Mouse (Mus musculus): ENCODE data around the gene Copz2. TPM values are rescaled to one million over a fixed set of nuclear protein-coding genes. Genes with fewer than 3 reads are reported as not detected.

The Copz2 gene
- polyA plus RNA-seq, 1 experiment from 2014 or later: 16.3 TPM

DNA sequence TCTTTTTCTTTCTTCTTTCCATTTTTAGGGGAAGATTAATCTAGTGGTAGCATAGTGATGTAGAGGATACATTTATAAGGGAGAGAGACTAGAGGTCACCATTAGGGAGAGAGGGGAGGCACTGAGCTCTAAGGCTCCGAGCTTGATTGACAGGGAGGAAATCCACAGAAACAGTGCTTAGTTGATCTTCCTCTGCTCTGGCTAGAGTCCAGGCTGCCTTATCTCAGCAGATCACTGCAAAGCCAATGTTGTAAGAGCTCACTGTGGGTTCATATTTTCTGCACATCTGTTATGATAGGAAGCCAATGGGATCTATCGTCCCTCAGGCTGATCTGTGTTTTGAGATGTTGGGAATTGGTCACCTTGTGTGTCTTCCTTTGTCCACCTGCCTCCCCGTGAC is 29.0 kb downstream of the Copz2 start:
- H3K27me3 ChIP-seq (ENCODE audit: control insufficient read depth, insufficient read depth, low read depth, low read length): no peaks in the 10 kb centered on the region
- no peaks in the 10 kb centered on the region for H3K9me3 ChIP-seq (replicated peaks; ENCODE audit: control insufficient read depth, low read length, poor library complexity, severe bottlenecking)
- no peak for ATAC-seq
- no peak overlapping the region for H3K4me3 ChIP-seq (ENCODE audit: low read depth, low read length)
- H3K27ac ChIP-seq (ENCODE audit: low read length): peak overlapping the region; percentile 97
- H3K4me2 ChIP-seq (ENCODE audit: low read length): no peak overlapping the region
- WGBS: 20% methylated on average over 3 of the region's 3 CpGs
- H3K4me1 ChIP-seq (ENCODE audit: control insufficient read depth, insufficient read depth, low read length): peaks cover 43% of the 10 kb centered on the region
- H3K9ac ChIP-seq (ENCODE audit: low read depth, low read length): no peak overlapping the region
- H3K36me3 ChIP-seq (ENCODE audit: control insufficient read depth, insufficient read depth, low read length): no peaks in the 10 kb centered on the region

GRCm38 (mm10) chr11:96879359-96879758 is 29.7 kb downstream of the Copz2 start:
- Histone ChIP-seq H3K27me3 (ENCODE audit: control insufficient read depth, insufficient read depth, low read depth, low read length) (no peaks in the 10 kb centered on the region), H3K9me3 (replicated peaks; ENCODE audit: control insufficient read depth, low read length, poor library complexity, severe bottlenecking) (no peaks in the 10 kb centered on the region), H3K27ac (ENCODE audit: low read length) (no peak overlapping the region; the same call in 1 of the 2 replicates), H3K4me1 (ENCODE audit: control insufficient read depth, insufficient read depth, low read length) (peaks cover 37% of the 10 kb centered on the region), H3K4me2 (ENCODE audit: low read length) (no peak overlapping the region), H3K4me3 (ENCODE audit: low read depth, low read length) (no peak overlapping the region), H3K36me3 (ENCODE audit: control insufficient read depth, insufficient read depth, low read length) (no peaks in the 10 kb centered on the region), H3K9ac (ENCODE audit: low read depth, low read length) (no peak overlapping the region)
- no peak for ATAC-seq
- WGBS: 5% methylated on average over 7 of the region's 7 CpGs

- WGBS: 94% methylated on average over 9 of the region's 9 CpGs
- Histone ChIP-seq H3K4me3 (ENCODE audit: low read depth, low read length) (no peak overlapping the region), H3K36me3 (ENCODE audit: control insufficient read depth, insufficient read depth, low read length) (no peaks in the 10 kb centered on the region), H3K27ac (ENCODE audit: low read length) (no peak overlapping the region), H3K4me2 (ENCODE audit: low read length) (no peak overlapping the region), H3K4me1 (ENCODE audit: control insufficient read depth, insufficient read depth, low read length) (peaks cover 28% of the 10 kb centered on the region), H3K9ac (ENCODE audit: low read depth, low read length) (no peak overlapping the region), H3K27me3 (ENCODE audit: control insufficient read depth, insufficient read depth, low read depth, low read length) (no peaks in the 10 kb centered on the region), H3K9me3 (replicated peaks; ENCODE audit: control insufficient read depth, low read length, poor library complexity, severe bottlenecking) (no peaks in the 10 kb centered on the region)
- no peak for ATAC-seq
Measured at GRCm38 (mm10) chr11:96880296-96880695, 30.6 kb downstream of the Copz2 start.

DNA sequence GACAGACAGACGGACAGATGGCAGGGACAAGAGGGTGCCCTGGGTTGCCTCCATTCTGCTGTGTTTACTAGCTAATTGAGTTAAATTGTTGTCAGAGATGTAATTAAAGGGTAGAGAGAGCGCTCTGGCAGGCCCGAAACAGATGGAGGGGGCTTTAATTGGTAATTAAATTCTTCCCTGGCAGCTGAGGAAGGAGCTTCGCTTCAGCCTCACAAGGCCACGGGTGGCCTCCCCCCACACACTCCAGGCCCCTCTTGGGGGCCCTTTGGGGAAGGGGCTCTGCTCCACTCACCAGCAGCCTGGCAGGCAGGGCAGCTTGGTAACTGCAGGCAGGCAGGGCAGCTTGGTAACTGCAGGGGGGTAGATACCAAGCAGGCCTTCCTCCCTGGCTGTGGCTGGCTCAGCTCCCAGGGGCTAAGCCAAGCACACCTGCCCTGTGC is 36.3 kb downstream of the Copz2 start:
- Histone ChIP-seq H3K4me2 (ENCODE audit: low read length) (no peak overlapping the region), H3K9ac (ENCODE audit: low read depth, low read length) (peak overlapping the region; percentile 10), H3K27me3 (ENCODE audit: control insufficient read depth, insufficient read depth, low read depth, low read length) (no peaks in the 10 kb centered on the region), H3K4me1 (ENCODE audit: control insufficient read depth, insufficient read depth, low read length) (peaks cover 17% of the 10 kb centered on the region), H3K4me3 (ENCODE audit: low read depth, low read length) (no peak overlapping the region), H3K36me3 (ENCODE audit: control insufficient read depth, insufficient read depth, low read length) (no peaks in the 10 kb centered on the region), H3K9me3 (replicated peaks; ENCODE audit: control insufficient read depth, low read length, poor library complexity, severe bottlenecking) (no peaks in the 10 kb centered on the region), H3K27ac (ENCODE audit: low read length) (peak overlapping the region; percentile 74)
- peak; percentile 36; the same call in 1 of the 2 replicates for ATAC-seq
- 17% methylated on average over 5 of the region's 5 CpGs for WGBS

- Histone ChIP-seq H3K4me1 (ENCODE audit: control insufficient read depth, insufficient read depth, low read length) (peaks cover 17% of the 10 kb centered on the region), H3K27ac (ENCODE audit: low read length) (peak overlapping the region; percentile 22; the same call in 1 of the 2 replicates), H3K9ac (ENCODE audit: low read depth, low read length) (no peak overlapping the region), H3K27me3 (ENCODE audit: control insufficient read depth, insufficient read depth, low read depth, low read length) (no peaks in the 10 kb centered on the region), H3K9me3 (replicated peaks; ENCODE audit: control insufficient read depth, low read length, poor library complexity, severe bottlenecking) (no peaks in the 10 kb centered on the region), H3K36me3 (ENCODE audit: control insufficient read depth, insufficient read depth, low read length) (no peaks in the 10 kb centered on the region), H3K4me2 (ENCODE audit: low read length) (no peak overlapping the region), H3K4me3 (ENCODE audit: low read depth, low read length) (no peak overlapping the region)
- WGBS: 77% methylated on average over 8 of the region's 8 CpGs
- no peak for ATAC-seq
Measured at GRCm38 (mm10) chr11:96886942-96887546, 37.4 kb downstream of the Copz2 start.

GRCm38 (mm10) chr11:96891784-96892527 is 42.3 kb downstream of the Copz2 start:
- H3K9me3 ChIP-seq (replicated peaks; ENCODE audit: control insufficient read depth, low read length, poor library complexity, severe bottlenecking): no peaks in the 10 kb centered on the region
- 52% methylated on average over 14 of the region's 14 CpGs for WGBS
- H3K27ac ChIP-seq (ENCODE audit: low read length): no peak overlapping the region
- H3K36me3 ChIP-seq (ENCODE audit: control insufficient read depth, insufficient read depth, low read length): no peaks in the 10 kb centered on the region
- H3K4me3 ChIP-seq (ENCODE audit: low read depth, low read length): no peak overlapping the region
- no peaks in the 10 kb centered on the region for H3K27me3 ChIP-seq (ENCODE audit: control insufficient read depth, insufficient read depth, low read depth, low read length)
- no peak overlapping the region for H3K9ac ChIP-seq (ENCODE audit: low read depth, low read length)
- no peak for ATAC-seq
- peaks cover 1% of the 10 kb centered on the region for H3K4me1 ChIP-seq (ENCODE audit: control insufficient read depth, insufficient read depth, low read length)
- H3K4me2 ChIP-seq (ENCODE audit: low read length): no peak overlapping the region

GRCm38 (mm10) chr11:96893203-96893842 is 43.7 kb downstream of the Copz2 start:
- H3K4me2 ChIP-seq (ENCODE audit: low read length): no peak overlapping the region
- 35% methylated on average over 11 of the region's 11 CpGs for WGBS
- H3K27me3 ChIP-seq (ENCODE audit: control insufficient read depth, insufficient read depth, low read depth, low read length): no peaks in the 10 kb centered on the region
- no peaks in the 10 kb centered on the region for H3K9me3 ChIP-seq (replicated peaks; ENCODE audit: control insufficient read depth, low read length, poor library complexity, severe bottlenecking)
- H3K27ac ChIP-seq (ENCODE audit: low read length): no peak overlapping the region
- H3K36me3 ChIP-seq (ENCODE audit: control insufficient read depth, insufficient read depth, low read length): no peaks in the 10 kb centered on the region
- H3K9ac ChIP-seq (ENCODE audit: low read depth, low read length): no peak overlapping the region
- H3K4me1 ChIP-seq (ENCODE audit: control insufficient read depth, insufficient read depth, low read length): peaks cover 3% of the 10 kb centered on the region; the same call in 1 of the 2 replicates
- no peak for ATAC-seq
- no peak overlapping the region for H3K4me3 ChIP-seq (ENCODE audit: low read depth, low read length)

GRCm38 (mm10) chr11:96895886-96896285 is 46.2 kb downstream of the Copz2 start:
- H3K9me3 ChIP-seq (replicated peaks; ENCODE audit: control insufficient read depth, low read length, poor library complexity, severe bottlenecking): no peaks in the 10 kb centered on the region
- H3K4me1 ChIP-seq (ENCODE audit: control insufficient read depth, insufficient read depth, low read length): peaks cover 13% of the 10 kb centered on the region
- no peaks in the 10 kb centered on the region for H3K27me3 ChIP-seq (ENCODE audit: control insufficient read depth, insufficient read depth, low read depth, low read length)
- no peak overlapping the region for H3K4me2 ChIP-seq (ENCODE audit: low read length)
- no peak overlapping the region for H3K27ac ChIP-seq (ENCODE audit: low read length)
- no peak overlapping the region for H3K4me3 ChIP-seq (ENCODE audit: low read depth, low read length)
- H3K9ac ChIP-seq (ENCODE audit: low read depth, low read length): no peak overlapping the region
- 95% methylated on average over 4 of the region's 4 CpGs for WGBS
- no peak for ATAC-seq
- no peaks in the 10 kb centered on the region for H3K36me3 ChIP-seq (ENCODE audit: control insufficient read depth, insufficient read depth, low read length)
